Mouse (Mus musculus) MEL (cell line): ENCODE data around the gene Pdss2.

Experiments used
- BHLHE40 ChIP-seq: IDR thresholded peaks from 2 replicates; pipeline ENCODE4 v1.6.1; 2012; ENCODE audit warnings: low read depth, mild to moderate bottlenecking, inconsistent platforms, low read length, improper control_type of control experiment, borderline replicate concordance
- CTCF ChIP-seq, 3 experiments: IDR thresholded peaks in 2 of 3; conservative IDR thresholded peaks in 1 of 3; 2 replicates each; pipeline ENCODE4 v1.5.1; 2011 to 2012; ENCODE audit warnings: low read length in 3 of 3, low read depth in 2 of 3, mild to moderate bottlenecking in 2 of 3, improper control_type of control experiment in 1 of 3, inconsistent platforms in 1 of 3, mixed read lengths in 1 of 3, moderate library complexity in 1 of 3; ENCODE audit not compliant: control insufficient read depth in 1 of 3, insufficient read depth in 1 of 3, poor library complexity in 1 of 3, severe bottlenecking in 1 of 3
- E2F4 ChIP-seq: IDR thresholded peaks from 2 replicates; pipeline ENCODE4 v1.6.1; 2011; ENCODE audit warnings: low read depth, low read length, improper control_type of control experiment, borderline replicate concordance
- EP300 ChIP-seq, 2 experiments: IDR thresholded peaks; 2 replicates each; pipeline ENCODE4 v1.6.1; 2011; ENCODE audit warnings: improper control_type of control experiment in 2 of 2, low read length in 2 of 2, low read depth in 1 of 2, mild to moderate bottlenecking in 1 of 2
- HCFC1 ChIP-seq: IDR thresholded peaks from 2 replicates; pipeline ENCODE4 v1.6.1; 2012; ENCODE audit warnings: low read depth, mild to moderate bottlenecking, inconsistent platforms, low read length, improper control_type of control experiment, moderate library complexity
- MAX ChIP-seq: IDR thresholded peaks from 2 replicates; pipeline ENCODE4 v1.6.1; 2011; ENCODE audit warnings: low read length, improper control_type of control experiment
- NELFE ChIP-seq: IDR thresholded peaks from 2 replicates; pipeline ENCODE4 v1.6.1; 2011; ENCODE audit warnings: low read depth, low read length, improper control_type of control experiment
- POLR2A ChIP-seq, 2 experiments: IDR thresholded peaks; 2 replicates each; pipeline ENCODE4 v1.6.1; 2011 to 2012; ENCODE audit warnings: low read length in 2 of 2, mild to moderate bottlenecking in 2 of 2, control low read depth in 1 of 2, improper control_type of control experiment in 1 of 2, low read depth in 1 of 2, moderate library complexity in 1 of 2; ENCODE audit not compliant: control insufficient read depth in 1 of 2, insufficient read depth in 1 of 2, poor library complexity in 1 of 2
- POLR2AphosphoS2 ChIP-seq: IDR thresholded peaks from 2 replicates; pipeline ENCODE4 v1.6.1; 2011; ENCODE audit warnings: low read length, improper control_type of control experiment
- TBP ChIP-seq: IDR thresholded peaks from 2 replicates; pipeline ENCODE4 v1.8.0; 2011; ENCODE audit warnings: low read depth, low read length, improper control_type of control experiment
- UBTF ChIP-seq: IDR thresholded peaks from 2 replicates; pipeline ENCODE4 v1.6.1; 2012; ENCODE audit warnings: low read depth, mild to moderate bottlenecking, inconsistent platforms, low read length, improper control_type of control experiment, moderate library complexity, borderline replicate concordance; ENCODE audit not compliant: insufficient read depth

DNA sequence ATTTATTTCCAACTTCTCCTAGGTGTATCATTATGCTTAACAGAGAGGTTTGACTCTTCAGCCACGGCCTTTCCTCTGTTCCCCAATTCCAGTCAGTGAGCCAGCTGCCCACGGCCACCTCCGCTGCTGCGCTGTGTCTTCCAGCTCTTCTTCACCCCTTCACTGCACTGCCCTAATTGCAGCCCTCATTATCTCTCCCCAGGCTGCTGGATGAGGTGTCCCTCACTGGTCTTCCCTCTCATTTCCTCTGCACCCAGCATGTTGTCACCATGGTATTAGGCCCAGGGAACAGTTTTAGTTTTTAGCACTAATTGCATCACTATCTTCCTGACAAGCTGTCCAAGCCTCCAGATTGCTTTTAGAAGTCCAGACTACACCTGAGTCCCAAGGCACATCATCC lies 73.0 kb downstream of the Pdss2 start:
- TF ChIP-seq HCFC1: no peak
- no peak for TF ChIP-seq MAX
- no peak for TF ChIP-seq CTCF (IDR thresholded peaks at IDR 0.05 in 2 of 3, conservative IDR thresholded peaks at IDR 0.05 in 1 of 3; ENCODE audit: control insufficient read depth in 1 of 3, insufficient read depth in 1 of 3, low read depth in 2 of 3, low read length in 3 of 3, poor library complexity in 1 of 3, severe bottlenecking in 1 of 3)
- no peak for TF ChIP-seq NELFE
- TF ChIP-seq UBTF: no peak
- no peak for TF ChIP-seq EP300 (IDR thresholded peaks at IDR 0.05; ENCODE audit: low read depth in 1 of 2, low read length in 2 of 2)
- no peak for TF ChIP-seq POLR2A (IDR thresholded peaks at IDR 0.05; ENCODE audit: control insufficient read depth in 1 of 2, insufficient read depth in 1 of 2, low read depth in 1 of 2, low read length in 2 of 2, poor library complexity in 1 of 2)
- TF ChIP-seq TBP: no peak
- no peak for TF ChIP-seq BHLHE40
- no peak for TF ChIP-seq E2F4
- TF ChIP-seq POLR2AphosphoS2: no peak
